Mouse (Mus musculus): ENCODE measurements around the gene Uck2. TPM values are rescaled to one million over a fixed set of nuclear protein-coding genes. Genes with fewer than 3 reads are reported as not detected.

The Uck2 gene
- total RNA-seq, 2 experiments from 2014 or later, result 10.4 to 24.7 TPM

- ATAC-seq (replicated peaks; ENCODE audit: low FRiP score, poor library complexity, severe bottlenecking), result peak; percentile 68
These were observed 242 bp downstream of the Uck2 start for GRCm38 (mm10) chr1:167284837-167285319.

- no peak for ATAC-seq (replicated peaks; ENCODE audit: low FRiP score, poor library complexity, severe bottlenecking)
These were observed 773 bp downstream of the Uck2 start for GRCm38 (mm10) chr1:167284258-167284836.

- ATAC-seq (replicated peaks; ENCODE audit: low FRiP score, poor library complexity, severe bottlenecking), result peak; percentile 41; the same call in 1 of the 2 replicates
These were observed 1.5 kb downstream of the Uck2 start for GRCm38 (mm10) chr1:167283441-167284257.

GRCm38 (mm10) chr1:167282768-167283167, 2.4 kb downstream of the Uck2 start:
- ATAC-seq (replicated peaks; ENCODE audit: low FRiP score, poor library complexity, severe bottlenecking), result 0 out of 2 replicates have a peak, but pooled peaks have one; percentile 41

GRCm38 (mm10) chr1:167282112-167282511, 3.0 kb downstream of the Uck2 start:
- no peak for ATAC-seq (replicated peaks; ENCODE audit: low FRiP score, poor library complexity, severe bottlenecking)

GRCm38 (mm10) chr1:167280061-167280460, 5.1 kb downstream of the Uck2 start:
- ATAC-seq (replicated peaks; ENCODE audit: low FRiP score, poor library complexity, severe bottlenecking), result no peak

- ATAC-seq (replicated peaks; ENCODE audit: low FRiP score, poor library complexity, severe bottlenecking), result no peak
These were observed 5.9 kb downstream of the Uck2 start for GRCm38 (mm10) chr1:167279160-167279715.

GRCm38 (mm10) chr1:167278395-167278794, 6.7 kb downstream of the Uck2 start:
- ATAC-seq (replicated peaks; ENCODE audit: low FRiP score, poor library complexity, severe bottlenecking), result no peak

GRCm38 (mm10) chr1:167274646-167275390, 10.3 kb downstream of the Uck2 start:
- ATAC-seq (replicated peaks; ENCODE audit: low FRiP score, poor library complexity, severe bottlenecking), result no peak

- 0 out of 2 replicates have a peak, but pooled peaks have one; percentile 22 for ATAC-seq (replicated peaks; ENCODE audit: low FRiP score, poor library complexity, severe bottlenecking)
These were observed 11.5 kb downstream of the Uck2 start for GRCm38 (mm10) chr1:167273380-167274163.

- peak; percentile 13; the same call in 1 of the 2 replicates for ATAC-seq (replicated peaks; ENCODE audit: low FRiP score, poor library complexity, severe bottlenecking)
These were observed 13.3 kb downstream of the Uck2 start for GRCm38 (mm10) chr1:167271841-167272240.

GRCm38 (mm10) chr1:167271304-167271703, 13.8 kb downstream of the Uck2 start:
- ATAC-seq (replicated peaks; ENCODE audit: low FRiP score, poor library complexity, severe bottlenecking), result peak; percentile 78

GRCm38 (mm10) chr1:167270342-167271111, 14.6 kb downstream of the Uck2 start:
- no peak for ATAC-seq (replicated peaks; ENCODE audit: low FRiP score, poor library complexity, severe bottlenecking)

GRCm38 (mm10) chr1:167269856-167270270, 15.3 kb downstream of the Uck2 start:
- ATAC-seq (replicated peaks; ENCODE audit: low FRiP score, poor library complexity, severe bottlenecking), result no peak

- peak; percentile 32 for ATAC-seq (replicated peaks; ENCODE audit: low FRiP score, poor library complexity, severe bottlenecking)
These were observed 15.7 kb downstream of the Uck2 start for GRCm38 (mm10) chr1:167269350-167269811.

GRCm38 (mm10) chr1:167268360-167269063, 16.6 kb downstream of the Uck2 start:
- ATAC-seq (replicated peaks; ENCODE audit: low FRiP score, poor library complexity, severe bottlenecking), result no peak

GRCm38 (mm10) chr1:167266720-167267119, 18.4 kb downstream of the Uck2 start:
- ATAC-seq (replicated peaks; ENCODE audit: low FRiP score, poor library complexity, severe bottlenecking), result no peak

- ATAC-seq (replicated peaks; ENCODE audit: low FRiP score, poor library complexity, severe bottlenecking), result no peak
These were observed 19.8 kb downstream of the Uck2 start for GRCm38 (mm10) chr1:167265366-167265765.
